Mouse (Mus musculus) forebrain, embryonic 15.5 days (tissue): ENCODE data around the gene Slc12a1. TPM values are rescaled to one million over a fixed set of nuclear protein-coding genes. Genes with fewer than 3 reads are reported as not detected.

ENCODE experiments used
- ATAC-seq: fragments of 200-750 bp; cut with Nextera tagmentation; replicated peaks from 2 replicates; pipeline ENCODE4 v1.8.0; 2017; ENCODE audit warnings: mild to moderate bottlenecking, moderate TSS enrichment, moderate library complexity
- H3K27ac ChIP-seq: fragments of 300-500 bp; sonication (generic); replicated peaks from 2 replicates; pipeline ENCODE4 v1.5.1; 2015; ENCODE audit warnings: mild to moderate bottlenecking, inconsistent platforms
- H3K27me3 ChIP-seq: fragments of 300-500 bp; sonication (generic); 2 replicates; pipeline ENCODE4 v1.6.1; 2015; ENCODE audit warnings: inconsistent platforms
- H3K36me3 ChIP-seq: fragments of 300-500 bp; sonication (generic); 2 replicates; pipeline ENCODE4 v1.6.1; 2015; ENCODE audit warnings: mild to moderate bottlenecking, inconsistent platforms
- H3K4me1 ChIP-seq: fragments of 300-500 bp; sonication (generic); 2 replicates; pipeline ENCODE4 v1.6.1; 2015; ENCODE audit warnings: inconsistent platforms
- H3K4me2 ChIP-seq: fragments of 300-500 bp; sonication (generic); replicated peaks from 2 replicates; pipeline ENCODE4 v1.6.1; 2015; ENCODE audit warnings: mild to moderate bottlenecking, inconsistent platforms
- H3K4me3 ChIP-seq: fragments of 300-500 bp; sonication (generic); 2 replicates; pipeline ENCODE4 v1.5.1; 2015; ENCODE audit warnings: mild to moderate bottlenecking, inconsistent platforms
- H3K9ac ChIP-seq: fragments of 300-500 bp; sonication (generic); replicated peaks from 2 replicates; pipeline ENCODE4 v1.6.1; 2015; ENCODE audit warnings: mild to moderate bottlenecking, inconsistent platforms
- H3K9me3 ChIP-seq: fragments of 300-500 bp; sonication (generic); 2 replicates; pipeline ENCODE4 v1.6.1; 2016; ENCODE audit warnings: inconsistent platforms
- WGBS: fragments of 180-500 bp; shearing (Covaris S2); methylation state at CpG from one replicate; pipeline ENCODE4 v1.1.7; 2015; ENCODE audit warnings: mixed read lengths; 5-methylcytosine and 5-hydroxymethylcytosine counted together
- polyA plus RNA-seq: library from polyadenylated mRNA; unstranded; fragments of >200 nt; fragmentation: Nextera tagmentation; extraction: Ambion mirVana; gene quantifications from 2 replicates; pipeline ENCODE4 v1.2.1, GENCODE M21; 2015

The Slc12a1 gene
- polyA plus RNA-seq, 1 experiment from 2014 or later = not detected

DNA sequence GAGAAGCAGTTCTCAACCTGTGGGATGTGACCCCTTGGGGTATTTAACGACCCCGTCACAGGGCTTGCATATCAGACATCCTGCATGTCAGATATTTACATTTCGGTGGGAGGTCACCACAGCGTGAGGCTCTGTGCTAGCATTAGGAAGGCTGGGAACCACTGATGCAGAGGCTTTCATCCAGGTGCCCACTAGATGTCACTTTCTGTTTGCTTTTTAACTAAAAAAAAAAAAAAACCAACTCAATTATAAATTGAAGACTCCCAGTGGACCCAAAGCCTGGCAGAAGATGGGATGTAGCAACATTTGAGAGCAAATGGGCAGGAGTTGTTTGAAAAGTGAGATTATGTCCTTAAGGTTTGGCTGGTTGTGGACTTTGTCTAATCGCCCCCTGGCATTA is 110.8 kb downstream of the Slc12a1 start:
- Histone ChIP-seq H3K36me3 (peaks cover 3% of the 10 kb centered on the region; the same call in 1 of the 2 replicates), H3K4me3 (no peak overlapping the region), H3K4me1 (no peaks in the 10 kb centered on the region; the same call in 1 of the 2 replicates), H3K9me3 (no peaks in the 10 kb centered on the region), H3K4me2 (no peak overlapping the region), H3K27ac (no peak overlapping the region), H3K27me3 (no peaks in the 10 kb centered on the region), H3K9ac (no peak overlapping the region)
- 34% methylated on average over 5 of the region's 5 CpGs for WGBS
- ATAC-seq = peak; percentile 60; the same call in 1 of the 2 replicates

DNA sequence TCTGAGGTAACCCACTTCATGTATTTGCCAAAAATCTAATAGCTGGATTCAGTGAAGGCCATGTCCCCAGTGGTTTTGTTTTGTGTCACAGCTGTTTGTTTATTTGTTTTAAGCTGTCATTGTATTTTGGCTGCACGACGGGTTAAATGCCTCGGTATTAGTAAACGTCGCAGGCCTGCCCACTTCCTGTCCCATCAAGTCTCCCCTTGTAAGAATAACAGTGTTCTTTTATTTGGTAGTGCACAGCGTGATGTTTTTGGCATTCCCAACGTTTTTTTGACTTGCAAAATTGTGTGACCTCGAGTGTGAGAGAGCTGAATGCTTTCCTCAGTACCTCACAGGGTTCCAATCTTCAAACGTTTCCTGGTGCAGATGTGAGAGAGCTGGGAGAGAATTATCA is 111.4 kb downstream of the Slc12a1 start:
- no peak for ATAC-seq
- WGBS = 27% methylated on average over 9 of the region's 9 CpGs
- H3K27me3 ChIP-seq = no peaks in the 10 kb centered on the region
- H3K4me2 ChIP-seq = no peak overlapping the region
- H3K9ac ChIP-seq = no peak overlapping the region
- no peak overlapping the region for H3K27ac ChIP-seq
- H3K36me3 ChIP-seq = no peaks in the 10 kb centered on the region
- H3K4me3 ChIP-seq = no peak overlapping the region
- H3K4me1 ChIP-seq = no peaks in the 10 kb centered on the region; the same call in 1 of the 2 replicates
- no peaks in the 10 kb centered on the region for H3K9me3 ChIP-seq

DNA sequence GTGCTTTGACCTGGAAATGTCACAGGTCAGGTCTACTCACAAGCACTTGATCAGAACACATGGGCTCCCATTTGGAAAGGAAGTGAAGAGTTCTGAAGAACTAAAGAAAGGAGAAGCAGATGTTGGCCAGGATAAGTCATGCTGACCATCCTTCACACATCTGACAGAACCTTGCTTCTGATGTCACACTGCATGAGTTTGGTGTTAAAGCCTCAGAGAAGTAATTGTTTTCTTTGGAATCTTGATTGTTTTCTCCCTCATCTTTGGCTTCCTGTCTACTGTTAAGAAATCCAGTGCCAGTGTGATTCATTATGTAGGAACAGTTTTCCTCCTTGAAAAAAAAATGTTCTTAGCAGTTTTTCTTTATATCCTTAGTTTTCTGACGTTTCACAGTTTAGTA is 116.6 kb downstream of the Slc12a1 start:
- Histone ChIP-seq H3K36me3 (no peaks in the 10 kb centered on the region), H3K4me2 (no peak overlapping the region), H3K4me3 (no peak overlapping the region), H3K27ac (no peak overlapping the region), H3K4me1 (no peaks in the 10 kb centered on the region; the same call in 1 of the 2 replicates), H3K27me3 (no peaks in the 10 kb centered on the region), H3K9me3 (no peaks in the 10 kb centered on the region), H3K9ac (no peak overlapping the region)
- ATAC-seq = no peak
- WGBS = 72% methylated on average over 1 of the region's 1 CpGs

DNA sequence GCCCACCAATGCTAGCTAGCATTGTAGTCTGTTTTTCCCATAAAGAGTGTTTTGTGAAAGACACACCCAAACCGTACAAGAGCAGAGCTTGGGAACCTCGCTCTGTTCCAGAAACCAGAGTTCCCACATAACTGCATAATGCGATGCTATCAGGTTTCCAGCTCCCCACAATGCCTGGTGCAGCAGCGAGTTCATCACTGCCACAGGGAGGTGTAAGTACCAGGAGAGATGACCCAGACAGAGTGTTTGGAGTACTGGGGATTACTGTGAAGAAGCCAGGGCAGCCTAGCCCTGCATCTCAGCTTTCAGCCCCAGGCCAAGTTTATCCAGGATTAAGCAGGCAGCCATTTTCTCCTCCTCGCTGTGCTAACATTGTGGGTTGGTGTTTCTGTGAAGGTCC is 123.3 kb downstream of the Slc12a1 start:
- no peak for ATAC-seq
- WGBS = 65% methylated on average over 5 of the region's 5 CpGs
- no peak overlapping the region for H3K4me2 ChIP-seq
- no peaks in the 10 kb centered on the region for H3K36me3 ChIP-seq
- no peak overlapping the region for H3K9ac ChIP-seq
- no peaks in the 10 kb centered on the region for H3K4me1 ChIP-seq
- H3K27ac ChIP-seq = no peak overlapping the region
- no peak overlapping the region for H3K4me3 ChIP-seq
- H3K27me3 ChIP-seq = no peaks in the 10 kb centered on the region
- H3K9me3 ChIP-seq = no peaks in the 10 kb centered on the region

DNA sequence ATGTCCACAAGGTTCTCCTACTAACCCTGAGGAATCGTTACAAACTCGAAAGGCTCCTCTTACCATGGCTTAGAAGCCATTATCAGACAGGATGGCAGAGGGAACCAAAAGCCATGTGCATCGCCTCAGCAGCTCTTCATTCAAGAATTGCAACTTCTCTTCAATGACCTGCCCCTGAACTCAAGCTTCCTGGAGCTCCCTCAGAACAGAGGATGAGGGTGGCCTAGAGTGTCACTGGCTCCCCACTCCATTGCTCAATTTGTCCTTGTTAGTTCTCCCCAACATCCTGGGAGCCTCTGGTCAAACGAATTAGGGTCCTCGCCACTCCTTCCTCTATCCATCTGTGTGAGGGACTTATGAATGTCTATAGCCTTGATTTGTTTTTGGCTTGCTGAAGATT is 124.4 kb downstream of the Slc12a1 start:
- Histone ChIP-seq H3K36me3 (no peaks in the 10 kb centered on the region), H3K27ac (no peak overlapping the region), H3K9ac (no peak overlapping the region), H3K4me2 (no peak overlapping the region), H3K4me1 (no peaks in the 10 kb centered on the region), H3K4me3 (no peak overlapping the region), H3K9me3 (no peaks in the 10 kb centered on the region), H3K27me3 (no peaks in the 10 kb centered on the region)
- 89% methylated on average over 5 of the region's 5 CpGs for WGBS
- no peak for ATAC-seq

DNA sequence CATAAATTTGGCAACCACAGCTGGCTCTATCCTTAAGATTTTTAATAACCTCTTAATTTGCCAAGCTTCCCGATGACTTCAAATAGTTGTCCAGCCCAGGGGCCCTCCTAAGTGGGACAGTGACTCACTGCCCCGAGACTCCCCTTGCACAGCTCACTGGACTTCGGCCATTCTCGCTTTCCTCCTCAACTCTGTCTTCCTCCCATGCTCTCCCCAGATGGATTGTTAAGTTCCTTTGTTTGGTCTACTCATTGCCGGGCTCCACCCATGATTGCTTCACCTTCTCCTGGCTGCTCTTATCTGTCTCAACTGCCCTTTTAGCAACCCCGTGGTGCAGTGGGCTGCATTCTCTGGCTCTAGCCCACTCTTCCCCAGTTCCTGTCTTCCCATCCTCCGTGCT is 126.2 kb downstream of the Slc12a1 start:
- H3K9ac ChIP-seq = no peak overlapping the region
- H3K9me3 ChIP-seq = no peaks in the 10 kb centered on the region
- 88% methylated on average over 7 of the region's 7 CpGs for WGBS
- H3K4me2 ChIP-seq = no peak overlapping the region
- no peaks in the 10 kb centered on the region for H3K36me3 ChIP-seq
- H3K27me3 ChIP-seq = no peaks in the 10 kb centered on the region
- H3K4me1 ChIP-seq = no peaks in the 10 kb centered on the region
- no peak overlapping the region for H3K4me3 ChIP-seq
- no peak for ATAC-seq
- H3K27ac ChIP-seq = no peak overlapping the region

Other genes starting within 250 kb of the Slc12a1 start
- 4.4 and 6.2 TPM in 2 replicates for gene Slc24a5, start 84.4 kb upstream of the Slc12a1 start, polyA plus RNA-seq
- gene Myef2, start 28.8 kb upstream of the Slc12a1 start, polyA plus RNA-seq = 262 TPM in 2 replicates
- gene Ctxn2, start 15.8 kb upstream of the Slc12a1 start, polyA plus RNA-seq = 4.6 and 4.7 TPM in 2 replicates
- 105 and 118 TPM in 2 replicates for gene Dut, start 94.7 kb downstream of the Slc12a1 start, polyA plus RNA-seq